Mouse (Mus musculus) heart, postnatal 0 days (tissue): ENCODE data around the gene Cela3a. TPM values are rescaled to one million over a fixed set of nuclear protein-coding genes. Genes with fewer than 3 reads are reported as not detected.
A peak's percentile ranks its signal among the peaks of the same experiment; 100 is the strongest.

Experiments
- ATAC-seq: fragments of 200-750 bp; cut with Nextera tagmentation; 2 replicates; pipeline ENCODE4 v1.8.0; 2017; ENCODE audit warnings: low read depth, moderate number of reproducible peaks, moderate library complexity; ENCODE audit not compliant: insufficient read depth
- DNase-seq: peaks from one replicate; pipeline ENCODE4 v3.0.0-alpha.2; 2016; ENCODE audit warnings: low spot score
- H3K27ac ChIP-seq: fragments of 300-500 bp; sonication (generic); 2 replicates; pipeline ENCODE4 v1.5.1; 2014; ENCODE audit warnings: low read depth, mild to moderate bottlenecking
- H3K27me3 ChIP-seq: fragments of 300-500 bp; sonication (generic); 2 replicates; pipeline ENCODE4 v1.6.1; 2014; ENCODE audit warnings: low read length, mixed read lengths; ENCODE audit not compliant: control insufficient read depth, insufficient read depth
- H3K36me3 ChIP-seq: fragments of 300-500 bp; sonication (generic); replicated peaks from 2 replicates; pipeline ENCODE4 v1.6.1; 2014; ENCODE audit warnings: low read length, mixed read lengths; ENCODE audit not compliant: control insufficient read depth, insufficient read depth
- H3K4me1 ChIP-seq: fragments of 300-500 bp; sonication (generic); 2 replicates; pipeline ENCODE4 v1.6.1; 2014; ENCODE audit warnings: antibody characterized with exemption; ENCODE audit not compliant: control insufficient read depth, insufficient read depth
- H3K4me2 ChIP-seq: fragments of 300-500 bp; sonication (generic); 2 replicates; pipeline ENCODE4 v1.6.1; 2014; ENCODE audit warnings: low read depth, mild to moderate bottlenecking, low read length, moderate library complexity
- H3K4me3 ChIP-seq: fragments of 300-500 bp; sonication (generic); 2 replicates; pipeline ENCODE4 v1.5.1; 2014; ENCODE audit warnings: low read depth, low read length
- H3K9ac ChIP-seq: fragments of 300-500 bp; sonication (generic); replicated peaks from 2 replicates; pipeline ENCODE4 v1.6.1; 2014; ENCODE audit warnings: low read depth, low read length, mixed read lengths
- H3K9me3 ChIP-seq: fragments of 300-500 bp; sonication (generic); replicated peaks from 2 replicates; pipeline ENCODE4 v1.6.1; 2016; ENCODE audit warnings: low read length; ENCODE audit not compliant: control insufficient read depth
- CTCF ChIP-seq: IDR thresholded peaks from 2 replicates; pipeline ENCODE4 v1.5.1; 2016; ENCODE audit warnings: antibody characterized with exemption, control low read depth, low read depth
- EP300 ChIP-seq: IDR thresholded peaks from 2 replicates; pipeline ENCODE4 v1.6.1; 2016; ENCODE audit warnings: antibody characterized with exemption, low read depth
- WGBS: fragments of 180-500 bp; shearing (Covaris S2); extraction: QIAGEN DNeasy Blood & Tissue Kit; methylation state at CpG from one replicate; pipeline ENCODE4 v1.1.7; 2014; 5-methylcytosine and 5-hydroxymethylcytosine counted together
- polyA plus RNA-seq: library from polyadenylated mRNA; unstranded; fragments of >200 nt; fragmentation: Nextera tagmentation; extraction: Ambion mirVana; gene quantifications from 2 replicates; pipeline ENCODE4 v1.2.1, GENCODE M21; 2015
- total RNA-seq: library from RNA; depleted of rRNA; stranded (reverse); fragments of >200 nt; gene quantifications from 2 replicates; pipeline ENCODE4 v1.2.3, GENCODE M21; 2014; ENCODE audit warnings: low replicate concordance

The Cela3a gene
- total and polyA plus RNA-seq, 2 experiments from 2014 or later = not detected

- Histone ChIP-seq H3K27ac (no peak within 1 kb of the TSS), H3K36me3 (no peaks in the 10 kb centered on the region), H3K27me3 (no peaks in the 10 kb centered on the region), H3K9me3 (no peaks in the 10 kb centered on the region), H3K4me1 (peaks cover 27% of the 10 kb centered on the region), H3K9ac (no peak within 1 kb of the TSS), H3K4me3 (no peak within 1 kb of the TSS), H3K4me2 (no peak within 1 kb of the TSS)
- 84% methylated on average over 8 of the region's 8 CpGs for WGBS
- no peak for ATAC-seq
- no peak for DNase-seq
- TF ChIP-seq EP300 (no peak), CTCF (no peak)
Observed at GRCm38 (mm10) chr4:137453234-137453767, 43.7 kb upstream of the Cela3a start, which contains the start of gene 1700013G24Rik. Gene 1700013G24Rik (plus strand): TSS chr4:137453284.

GRCm38 (mm10) chr4:137452190-137452589 lies 42.6 kb upstream of the Cela3a start:
- no peak overlapping the region for H3K9ac ChIP-seq
- H3K9me3 ChIP-seq = no peaks in the 10 kb centered on the region
- no peaks in the 10 kb centered on the region for H3K27me3 ChIP-seq
- H3K27ac ChIP-seq = no peak overlapping the region
- TF ChIP-seq CTCF (no peak), EP300 (no peak)
- no peak overlapping the region for H3K4me2 ChIP-seq
- H3K4me3 ChIP-seq = no peak overlapping the region
- no peaks in the 10 kb centered on the region for H3K36me3 ChIP-seq
- no peak for ATAC-seq
- WGBS = 91% methylated on average over 6 of the region's 6 CpGs
- H3K4me1 ChIP-seq = peaks cover 34% of the 10 kb centered on the region
- no peak for DNase-seq

DNA sequence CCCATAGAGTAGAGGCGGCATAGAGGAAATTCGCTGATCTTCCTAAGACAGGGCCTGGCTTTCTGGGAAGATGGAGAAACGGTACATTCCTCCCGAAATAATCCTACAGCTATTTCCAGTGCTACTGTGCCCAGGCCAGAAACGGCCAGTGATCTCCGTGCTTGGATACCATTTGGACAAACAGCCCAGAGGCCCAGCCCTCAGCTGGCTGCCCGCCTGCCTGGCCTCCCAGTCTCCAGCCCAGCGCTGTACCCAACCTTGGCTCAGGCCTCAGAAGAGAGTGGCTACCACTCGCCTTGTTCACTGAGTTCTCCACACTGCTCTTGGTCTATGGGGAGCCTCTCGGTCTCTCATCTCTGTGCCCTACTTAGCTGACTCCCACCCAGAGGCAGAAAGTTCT lies 40.1 kb upstream of the Cela3a start:
- Histone ChIP-seq H3K4me1 (peaks cover 34% of the 10 kb centered on the region), H3K9me3 (no peaks in the 10 kb centered on the region), H3K36me3 (no peaks in the 10 kb centered on the region), H3K9ac (no peak overlapping the region), H3K27me3 (no peaks in the 10 kb centered on the region), H3K27ac (peak overlapping the region; percentile 60), H3K4me2 (no peak overlapping the region), H3K4me3 (no peak overlapping the region)
- WGBS = 60% methylated on average over 10 of the region's 10 CpGs
- TF ChIP-seq EP300 (no peak), CTCF (no peak)
- DNase-seq (no peak), ATAC-seq (no peak)

- ATAC-seq (no peak; the same call in 1 of the 2 replicates), DNase-seq (no peak)
- 60% methylated on average over 2 of the region's 2 CpGs for WGBS
- no peak overlapping the region for H3K4me3 ChIP-seq
- no peak overlapping the region for H3K4me2 ChIP-seq
- no peaks in the 10 kb centered on the region for H3K27me3 ChIP-seq
- peak overlapping the region; percentile 52; the same call in 1 of the 2 replicates for H3K27ac ChIP-seq
- no peaks in the 10 kb centered on the region for H3K9me3 ChIP-seq
- no peak overlapping the region for H3K9ac ChIP-seq
- TF ChIP-seq CTCF (no peak), EP300 (no peak)
- H3K4me1 ChIP-seq = peaks cover 34% of the 10 kb centered on the region
- no peaks in the 10 kb centered on the region for H3K36me3 ChIP-seq
Observed at GRCm38 (mm10) chr4:137449132-137449531, 39.5 kb upstream of the Cela3a start.

- Histone ChIP-seq H3K4me3 (no peak overlapping the region), H3K9me3 (no peaks in the 10 kb centered on the region), H3K4me1 (peaks cover 30% of the 10 kb centered on the region), H3K27me3 (no peaks in the 10 kb centered on the region), H3K4me2 (no peak overlapping the region), H3K27ac (peak overlapping the region; percentile 52), H3K36me3 (no peaks in the 10 kb centered on the region), H3K9ac (no peak overlapping the region)
- WGBS = 18% methylated on average over 2 of the region's 2 CpGs
- TF ChIP-seq CTCF (no peak), EP300 (no peak)
- DNase-seq (no peak), ATAC-seq (no peak)
Observed at GRCm38 (mm10) chr4:137448641-137449040, 39.0 kb upstream of the Cela3a start.

DNA sequence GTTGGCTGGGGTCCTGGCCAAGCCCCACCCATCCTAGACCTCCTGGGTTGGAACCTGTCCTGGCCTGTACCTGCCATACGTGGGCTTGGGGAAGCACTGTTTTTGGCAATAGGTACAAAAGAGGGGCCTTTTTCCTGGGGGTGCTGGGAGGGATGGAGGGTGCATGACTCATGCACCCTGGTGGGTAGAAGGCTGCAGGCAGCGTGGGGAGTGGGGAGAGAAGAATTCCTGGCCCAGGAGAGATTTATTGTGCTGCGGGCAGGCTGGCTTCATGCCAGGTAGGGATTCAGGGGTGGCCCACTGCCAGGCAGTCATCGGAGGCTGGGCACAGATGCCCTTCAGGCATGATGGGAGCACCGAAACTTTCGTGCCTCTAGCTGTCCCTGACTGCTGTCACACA lies 38.6 kb upstream of the Cela3a start:
- DNase-seq = peak; percentile 53
- no peak for TF ChIP-seq CTCF
- TF ChIP-seq EP300 = no peak
- Histone ChIP-seq H3K27me3 (no peaks in the 10 kb centered on the region), H3K4me1 (peaks cover 26% of the 10 kb centered on the region), H3K4me3 (no peak overlapping the region), H3K4me2 (no peak overlapping the region), H3K36me3 (no peaks in the 10 kb centered on the region), H3K27ac (peak overlapping the region; percentile 52), H3K9ac (0 out of 2 replicates have a peak overlapping the region, but pooled peaks have one; percentile 23), H3K9me3 (no peaks in the 10 kb centered on the region)
- ATAC-seq = peak; percentile 72
- 12% methylated on average over 6 of the region's 6 CpGs for WGBS
